Mouse (Mus musculus) cerebellum, adult 9-11 months (tissue): Measurements from ENCODE around the gene Cib1.

Experiments
- DNase-seq: peaks from one replicate; pipeline ENCODE4 v3.0.0; 2022

Gene Cib1

GRCm38 (mm10) chr7:80232489-80233029 lies at the start of gene Cib1, which contains the start of gene Gdpgp1:
Gene Cib1, minus strand, starts transcription at chr7:80232813.
Gene Gdpgp1, plus strand, starts transcription at chr7:80232865.
- DNase-seq: peak; percentile 92

- no peak for DNase-seq
Measured at GRCm38 (mm10) chr7:80281646-80282045, 49.0 kb upstream of the Cib1 start.

GRCm38 (mm10) chr7:80280998-80281397 lies 48.4 kb upstream of the Cib1 start:
- no peak for DNase-seq

GRCm38 (mm10) chr7:80280032-80280431 lies 47.4 kb upstream of the Cib1 start:
- no peak for DNase-seq

- DNase-seq: no peak
Measured at GRCm38 (mm10) chr7:80276374-80276773, 43.8 kb upstream of the Cib1 start.

GRCm38 (mm10) chr7:80273456-80273855 lies 40.8 kb upstream of the Cib1 start:
- DNase-seq: no peak

- DNase-seq: no peak
Measured at GRCm38 (mm10) chr7:80269751-80270255, 37.2 kb upstream of the Cib1 start.

- DNase-seq: peak; percentile 95
Measured at GRCm38 (mm10) chr7:80268897-80269750, 36.5 kb upstream of the Cib1 start, which contains the start of gene Vps33b. Gene Vps33b, plus strand, starts transcription at chr7:80269649.

- no peak for DNase-seq
Measured at GRCm38 (mm10) chr7:80267764-80268163, 35.2 kb upstream of the Cib1 start.

- no peak for DNase-seq
Measured at GRCm38 (mm10) chr7:80264606-80265005, 32.0 kb upstream of the Cib1 start.

GRCm38 (mm10) chr7:80261372-80261990 lies 28.9 kb upstream of the Cib1 start:
- no peak for DNase-seq

GRCm38 (mm10) chr7:80260625-80261371 lies 28.2 kb upstream of the Cib1 start, which contains the start of gene Ngrn:
Gene Ngrn, plus strand, starts transcription at chr7:80261215.
- DNase-seq: peak; percentile 86

GRCm38 (mm10) chr7:80257706-80258105 lies 25.1 kb upstream of the Cib1 start:
- DNase-seq: no peak

GRCm38 (mm10) chr7:80255981-80256380 lies 23.4 kb upstream of the Cib1 start:
- DNase-seq: no peak

GRCm38 (mm10) chr7:80252886-80253285 lies 20.3 kb upstream of the Cib1 start:
- no peak for DNase-seq

GRCm38 (mm10) chr7:80252437-80252836 lies 19.8 kb upstream of the Cib1 start:
- no peak for DNase-seq

GRCm38 (mm10) chr7:80246859-80247258 lies 14.2 kb upstream of the Cib1 start:
- DNase-seq: no peak

GRCm38 (mm10) chr7:80246148-80246721 lies 13.6 kb upstream of the Cib1 start, which contains the start of gene Ttll13:
Gene Ttll13, plus strand, starts transcription at chr7:80246376.
- DNase-seq: peak; percentile 98

- DNase-seq: no peak
Measured at GRCm38 (mm10) chr7:80244851-80245250, 12.2 kb upstream of the Cib1 start.

- no peak for DNase-seq
Measured at GRCm38 (mm10) chr7:80241661-80242060, 9.0 kb upstream of the Cib1 start.

- DNase-seq: no peak
Measured at GRCm38 (mm10) chr7:80238542-80238941, 5.9 kb upstream of the Cib1 start.

- no peak for DNase-seq
Measured at GRCm38 (mm10) chr7:80233799-80234198, 1.2 kb upstream of the Cib1 start.
